Mouse (Mus musculus): ENCODE measurements at regions not wholly inside any gene's neighbourhood (a gene's known extent, or its start where the extent isn't known, plus 50 kb on each side); places are given as distances from the start of the nearest gene placed in this dataset.

DNA sequence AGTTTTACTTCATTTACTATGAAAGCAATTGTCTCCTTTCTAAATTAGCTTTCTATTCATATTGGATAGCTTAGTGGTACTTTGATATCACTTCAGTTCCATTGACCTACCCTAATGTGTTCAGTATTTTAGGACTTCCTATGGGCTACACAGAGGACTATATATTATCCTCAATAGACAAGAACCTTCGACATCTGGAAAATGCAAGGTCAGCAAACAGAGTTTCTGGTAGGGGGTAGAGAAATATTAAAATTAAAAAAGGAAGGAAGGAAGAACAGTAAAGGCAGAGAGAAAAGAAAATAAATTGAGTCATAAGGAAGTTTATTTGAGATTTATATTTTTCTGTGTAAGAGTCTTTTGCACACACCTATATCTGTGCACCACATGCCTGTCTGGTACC, 107.4 kb upstream of the Insig1 start:
- DNase-seq (ENCODE audit: low read depth) = no peak

DNA sequence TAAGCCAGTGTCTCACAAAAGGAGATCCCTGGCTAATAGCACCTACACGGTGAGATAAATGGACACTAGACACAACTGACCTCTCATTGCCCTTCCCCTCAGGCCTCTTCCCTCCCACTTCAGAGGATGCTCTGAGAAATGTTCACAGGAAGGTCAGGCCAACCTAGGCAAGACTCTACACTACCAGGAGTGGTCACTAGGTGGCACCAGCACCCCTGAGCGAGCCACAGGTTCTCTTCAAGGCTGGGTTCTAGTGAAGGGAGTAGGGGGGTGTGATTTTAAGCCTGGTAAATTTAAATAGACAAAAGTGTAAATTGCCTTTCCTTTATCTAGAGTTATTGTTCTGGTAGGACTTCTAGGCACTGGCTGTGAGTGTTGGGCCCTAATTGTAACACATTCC, 76.0 kb upstream of the Insig1 start:
- DNase-seq (ENCODE audit: low read depth) = peak; percentile 81

DNA sequence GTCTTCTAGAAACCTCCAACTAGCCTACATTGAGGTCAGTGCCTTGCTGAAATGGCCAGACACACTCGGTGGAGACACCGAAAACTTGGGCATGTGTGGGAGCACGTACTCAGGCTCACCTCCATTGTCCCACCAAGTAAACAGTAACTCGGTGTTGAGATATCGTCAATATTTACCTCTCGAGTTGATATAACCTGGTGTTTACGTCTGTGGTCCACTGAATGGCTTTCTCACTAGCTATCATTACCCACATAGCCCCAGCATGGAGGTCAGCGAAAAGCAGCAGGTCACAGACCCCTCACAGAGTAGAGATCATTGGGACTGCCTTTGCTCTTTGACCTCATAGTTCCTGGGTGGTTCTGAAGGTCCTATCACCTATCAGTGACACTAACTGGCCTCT, 73.4 kb upstream of the Insig1 start:
- DNase-seq (ENCODE audit: low read depth) = no peak

DNA sequence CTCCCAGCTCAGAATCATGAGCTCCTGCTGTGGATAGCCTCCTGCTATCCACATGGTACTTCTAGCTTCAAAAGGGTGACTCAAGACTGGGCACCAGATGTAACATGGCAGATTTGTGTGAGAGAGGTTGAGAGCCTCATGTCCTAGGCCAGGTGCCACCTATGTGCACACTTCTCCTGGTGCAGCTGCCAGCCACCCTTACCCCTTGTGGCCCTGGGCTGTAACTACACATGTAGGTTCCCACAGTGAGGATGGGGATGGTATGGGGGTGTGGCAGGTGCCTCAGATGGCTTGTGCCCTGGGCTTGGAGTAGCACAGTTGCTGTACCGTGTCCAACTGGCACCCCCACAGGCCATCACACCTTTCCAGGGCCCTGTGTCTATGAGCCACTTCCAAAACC, 68.2 kb upstream of the Insig1 start:
- no peak for DNase-seq (ENCODE audit: low read depth)

- DNase-seq (ENCODE audit: low read depth) = no peak
Observed at GRCm38 (mm10) chr5:28003756-28004486, 67.2 kb upstream of the Insig1 start.

DNA sequence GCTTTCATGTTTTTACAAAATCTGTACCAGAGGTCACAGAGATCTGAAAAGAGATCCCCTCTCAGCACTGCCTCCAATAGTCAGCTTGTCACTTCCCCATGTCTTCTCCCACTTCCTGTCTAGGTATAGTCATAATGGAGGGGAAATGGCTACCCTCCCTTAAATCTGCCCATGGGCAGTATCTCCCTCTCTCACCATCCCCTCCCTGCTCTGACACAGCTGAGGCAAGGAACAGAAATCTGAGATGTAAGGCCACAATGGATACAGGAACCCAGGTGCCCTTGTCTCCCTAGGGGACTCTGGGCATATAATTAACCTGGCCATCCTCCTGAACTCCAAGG, 66.7 kb upstream of the Insig1 start:
- no peak for DNase-seq (ENCODE audit: low read depth)

DNA sequence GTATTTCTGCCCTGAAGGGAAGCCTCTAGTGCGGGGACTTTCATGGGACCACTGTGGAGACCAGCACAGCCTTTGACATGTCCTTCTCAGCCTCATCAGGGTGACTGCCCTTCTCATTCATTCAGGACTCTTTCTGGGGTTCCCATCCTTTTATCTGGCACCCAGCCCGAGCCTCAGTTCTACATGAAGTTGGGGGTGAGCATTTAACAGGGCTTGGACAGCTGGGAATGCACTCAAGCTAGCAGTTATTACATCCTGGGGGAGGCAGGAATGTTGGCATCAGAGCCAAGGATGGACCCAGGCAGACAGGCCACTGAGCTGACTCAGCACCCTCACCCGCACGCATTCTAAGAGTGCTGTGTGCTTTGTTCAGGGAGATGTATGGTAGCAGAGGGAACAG, 61.8 kb upstream of the Insig1 start:
- no peak for DNase-seq (ENCODE audit: low read depth)

DNA sequence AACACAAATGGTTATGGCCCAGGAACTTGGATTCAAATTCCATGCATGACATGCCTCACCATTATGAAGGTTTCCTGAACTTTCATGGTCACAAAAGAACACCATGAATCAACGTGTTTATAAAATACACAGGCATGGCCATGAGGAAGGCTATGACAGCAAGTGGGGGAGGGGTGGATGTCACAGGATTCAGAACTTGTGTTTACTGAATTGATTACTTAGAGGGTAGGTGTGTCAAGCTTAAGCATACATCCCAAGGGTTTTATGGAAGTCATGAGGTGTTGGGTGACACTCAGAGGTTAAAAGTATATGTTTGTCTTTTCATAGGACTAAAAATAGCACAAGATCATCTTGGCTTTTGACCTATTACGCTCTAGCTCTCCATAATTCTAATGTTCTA, 61.3 kb upstream of the Insig1 start:
- no peak for DNase-seq (ENCODE audit: low read depth)

GRCm38 (mm10) chr5:28010529-28010928, 60.6 kb upstream of the Insig1 start:
- no peak for DNase-seq (ENCODE audit: low read depth)

- no peak for DNase-seq (ENCODE audit: low read depth)
Observed at GRCm38 (mm10) chr5:28012496-28012895, 58.7 kb upstream of the Insig1 start.

DNA sequence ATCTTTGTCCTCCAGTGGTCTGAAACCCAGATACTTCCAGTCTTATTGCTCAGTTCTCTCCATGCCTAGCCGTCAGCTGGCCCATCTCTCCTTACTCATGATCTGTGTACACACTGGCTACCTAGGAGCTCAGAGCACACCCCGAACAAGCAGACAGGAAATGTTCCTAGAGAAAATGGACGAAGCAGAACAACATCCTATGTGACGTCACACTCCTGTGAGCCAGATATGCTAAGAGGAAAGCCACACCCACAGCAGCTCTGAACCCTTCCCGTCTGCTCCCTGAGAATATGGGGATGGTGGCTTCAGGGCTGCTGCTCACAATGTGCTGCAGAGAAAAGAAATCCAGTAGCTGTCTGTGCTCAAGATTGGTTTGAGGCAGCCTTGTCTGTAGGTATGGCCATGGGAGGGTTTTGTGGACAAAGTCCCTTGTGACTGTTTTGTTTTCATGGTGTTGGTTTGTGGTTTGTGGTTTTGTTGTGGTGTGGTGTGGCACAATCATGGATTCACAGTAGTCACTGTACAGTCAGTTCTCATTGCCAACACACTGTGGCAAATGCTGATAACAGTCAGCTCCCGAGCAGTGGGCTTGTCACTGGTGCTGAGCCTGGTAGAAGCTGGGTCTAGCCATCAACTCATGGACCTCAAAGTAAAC, 57.4 kb upstream of the Insig1 start:
- DNase-seq (ENCODE audit: low read depth) = no peak

- no peak for DNase-seq (ENCODE audit: low read depth)
Observed at GRCm38 (mm10) chr5:28019864-28020263, 51.3 kb upstream of the Insig1 start.
